Mouse (Mus musculus) heart, postnatal 0 days (tissue): ENCODE data around the gene Rpusd1. TPM values are rescaled to one million over a fixed set of nuclear protein-coding genes. Genes with fewer than 3 reads are reported as not detected.

Experiments used
- ATAC-seq: fragments of 200-750 bp; cut with Nextera tagmentation; 2 replicates; pipeline ENCODE4 v1.8.0; 2017; ENCODE audit warnings: low read depth, moderate number of reproducible peaks, moderate library complexity; ENCODE audit not compliant: insufficient read depth
- DNase-seq: peaks from one replicate; pipeline ENCODE4 v3.0.0-alpha.2; 2016; ENCODE audit warnings: low spot score
- H3K27ac ChIP-seq: fragments of 300-500 bp; sonication (generic); 2 replicates; pipeline ENCODE4 v1.5.1; 2014; ENCODE audit warnings: low read depth, mild to moderate bottlenecking
- H3K27me3 ChIP-seq: fragments of 300-500 bp; sonication (generic); 2 replicates; pipeline ENCODE4 v1.6.1; 2014; ENCODE audit warnings: low read length, mixed read lengths; ENCODE audit not compliant: control insufficient read depth, insufficient read depth
- H3K36me3 ChIP-seq: fragments of 300-500 bp; sonication (generic); replicated peaks from 2 replicates; pipeline ENCODE4 v1.6.1; 2014; ENCODE audit warnings: low read length, mixed read lengths; ENCODE audit not compliant: control insufficient read depth, insufficient read depth
- H3K4me1 ChIP-seq: fragments of 300-500 bp; sonication (generic); 2 replicates; pipeline ENCODE4 v1.6.1; 2014; ENCODE audit warnings: antibody characterized with exemption; ENCODE audit not compliant: control insufficient read depth, insufficient read depth
- H3K4me2 ChIP-seq: fragments of 300-500 bp; sonication (generic); 2 replicates; pipeline ENCODE4 v1.6.1; 2014; ENCODE audit warnings: low read depth, mild to moderate bottlenecking, low read length, moderate library complexity
- H3K4me3 ChIP-seq: fragments of 300-500 bp; sonication (generic); 2 replicates; pipeline ENCODE4 v1.5.1; 2014; ENCODE audit warnings: low read depth, low read length
- H3K9ac ChIP-seq: fragments of 300-500 bp; sonication (generic); replicated peaks from 2 replicates; pipeline ENCODE4 v1.6.1; 2014; ENCODE audit warnings: low read depth, low read length, mixed read lengths
- H3K9me3 ChIP-seq: fragments of 300-500 bp; sonication (generic); replicated peaks from 2 replicates; pipeline ENCODE4 v1.6.1; 2016; ENCODE audit warnings: low read length; ENCODE audit not compliant: control insufficient read depth
- CTCF ChIP-seq: IDR thresholded peaks from 2 replicates; pipeline ENCODE4 v1.5.1; 2016; ENCODE audit warnings: antibody characterized with exemption, control low read depth, low read depth
- EP300 ChIP-seq: IDR thresholded peaks from 2 replicates; pipeline ENCODE4 v1.6.1; 2016; ENCODE audit warnings: antibody characterized with exemption, low read depth
- WGBS: fragments of 180-500 bp; shearing (Covaris S2); extraction: QIAGEN DNeasy Blood & Tissue Kit; methylation state at CpG from one replicate; pipeline ENCODE4 v1.1.7; 2014; 5-methylcytosine and 5-hydroxymethylcytosine counted together
- polyA plus RNA-seq: library from polyadenylated mRNA; unstranded; fragments of >200 nt; fragmentation: Nextera tagmentation; extraction: Ambion mirVana; gene quantifications from 2 replicates; pipeline ENCODE4 v1.2.1, GENCODE M21; 2015
- total RNA-seq: library from RNA; depleted of rRNA; stranded (reverse); fragments of >200 nt; gene quantifications from 2 replicates; pipeline ENCODE4 v1.2.3, GENCODE M21; 2014; ENCODE audit warnings: low replicate concordance

Rpusd1 gene
- total and polyA plus RNA-seq, 2 experiments from 2014 or later = 3.2 to 9.3 TPM

- WGBS = 75% methylated on average over 6 of the region's 6 CpGs
These were observed 21.8 kb downstream of the Rpusd1 start for GRCm38 (mm10) chr17:25749314-25749713.

GRCm38 (mm10) chr17:25751446-25751845 lies 24.0 kb downstream of the Rpusd1 start:
- no peak overlapping the region for H3K27ac ChIP-seq

More at GRCm38 (mm10) chr17:25749314-25749713, 21.8 kb downstream of the Rpusd1 start:
- no peak for DNase-seq
- H3K9me3 ChIP-seq = no peaks in the 10 kb centered on the region
- no peak overlapping the region for H3K4me2 ChIP-seq
- no peaks in the 10 kb centered on the region for H3K36me3 ChIP-seq
- ATAC-seq = no peak
- no peak for TF ChIP-seq CTCF
- no peak for TF ChIP-seq EP300
- H3K4me1 ChIP-seq = no peaks in the 10 kb centered on the region
- no peak overlapping the region for H3K27ac ChIP-seq
- H3K9ac ChIP-seq = no peak overlapping the region
- H3K27me3 ChIP-seq = no peaks in the 10 kb centered on the region
- H3K4me3 ChIP-seq = no peak overlapping the region

GRCm38 (mm10) chr17:25754241-25754640 lies 26.8 kb downstream of the Rpusd1 start, which contains the start of gene Msln:
Msln (minus strand) TSS chr17:25754378.
- Histone ChIP-seq H3K4me1 (no peaks in the 10 kb centered on the region), H3K9ac (no peak within 1 kb of the TSS), H3K9me3 (no peaks in the 10 kb centered on the region), H3K4me3 (no peak within 1 kb of the TSS), H3K4me2 (no peak within 1 kb of the TSS), H3K27me3 (no peaks in the 10 kb centered on the region), H3K36me3 (no peaks in the 10 kb centered on the region), H3K27ac (no peak within 1 kb of the TSS)
- no peak for DNase-seq
- TF ChIP-seq CTCF (no peak), EP300 (no peak)
- no peak for ATAC-seq
- 78% methylated on average over 9 of the region's 9 CpGs for WGBS

More at GRCm38 (mm10) chr17:25751446-25751845, 24.0 kb downstream of the Rpusd1 start:
- Histone ChIP-seq H3K4me3 (no peak overlapping the region), H3K36me3 (no peaks in the 10 kb centered on the region), H3K27me3 (no peaks in the 10 kb centered on the region), H3K4me2 (no peak overlapping the region), H3K9me3 (no peaks in the 10 kb centered on the region), H3K9ac (no peak overlapping the region), H3K4me1 (no peaks in the 10 kb centered on the region)
- WGBS = 15% methylated on average over 5 of the region's 5 CpGs
- TF ChIP-seq CTCF (no peak), EP300 (no peak)
- ATAC-seq (no peak), DNase-seq (no peak)

GRCm38 (mm10) chr17:25755086-25755485 lies 27.6 kb downstream of the Rpusd1 start:
- no peak overlapping the region for H3K27ac ChIP-seq
- H3K4me1 ChIP-seq = no peaks in the 10 kb centered on the region
- ATAC-seq (no peak), DNase-seq (no peak)
- H3K4me2 ChIP-seq = no peak overlapping the region
- TF ChIP-seq EP300 (no peak), CTCF (no peak)
- H3K9me3 ChIP-seq = no peaks in the 10 kb centered on the region
- no peak overlapping the region for H3K4me3 ChIP-seq
- no peaks in the 10 kb centered on the region for H3K27me3 ChIP-seq
- H3K36me3 ChIP-seq = no peaks in the 10 kb centered on the region
- WGBS = 71% methylated on average over 4 of the region's 4 CpGs
- no peak overlapping the region for H3K9ac ChIP-seq

- no peak overlapping the region for H3K4me2 ChIP-seq
- no peak for TF ChIP-seq CTCF
- TF ChIP-seq EP300 = no peak
- H3K9ac ChIP-seq = no peak overlapping the region
- no peak overlapping the region for H3K4me3 ChIP-seq
- 33% methylated on average over 4 of the region's 4 CpGs for WGBS
- H3K27me3 ChIP-seq = no peaks in the 10 kb centered on the region
- no peak for DNase-seq
- no peaks in the 10 kb centered on the region for H3K36me3 ChIP-seq
- no peaks in the 10 kb centered on the region for H3K9me3 ChIP-seq
- H3K4me1 ChIP-seq = no peaks in the 10 kb centered on the region
- no peak for ATAC-seq
- H3K27ac ChIP-seq = no peak overlapping the region
These were observed 28.3 kb downstream of the Rpusd1 start for GRCm38 (mm10) chr17:25755627-25756377.
